Mouse (Mus musculus): ENCODE results near the gene Lamtor1.

GRCm38 (mm10) chr7:101900331-101901097 is 5.2 kb upstream of the Lamtor1 start:
- TF ChIP-seq CTCF (IDR thresholded peaks at IDR 0.05; ENCODE audit: insufficient read depth, low read length) (no peak), POLR2A (IDR thresholded peaks at IDR 0.05; ENCODE audit: borderline replicate concordance, extremely low read depth, low read depth, low read length) (no peak)
